Mouse (Mus musculus): ENCODE results near the gene Gm10118. TPM values are rescaled to one million over a fixed set of nuclear protein-coding genes. Genes with fewer than 3 reads are reported as not detected.

Gm10118 gene
- polyA plus RNA-seq, 1 experiment from 2014 or later = not detected

DNA sequence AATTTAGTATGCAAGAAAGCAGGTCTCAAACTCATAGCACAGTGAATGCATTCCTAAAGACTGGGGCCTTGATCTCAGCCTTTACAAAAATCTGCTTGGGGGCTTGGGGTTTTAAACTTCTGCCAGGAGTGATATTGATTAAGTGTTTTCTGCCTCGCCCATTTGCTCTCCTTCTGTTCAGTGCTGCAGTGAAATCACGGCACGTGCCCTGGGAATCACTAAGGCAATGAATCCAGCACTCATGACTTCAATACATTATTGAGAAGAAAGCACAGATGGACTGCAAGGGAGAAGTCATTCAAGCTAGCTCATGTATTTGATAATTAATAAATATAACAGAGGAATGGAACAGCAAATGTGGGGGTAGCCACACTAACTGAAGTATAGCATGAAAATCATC is 18.3 kb upstream of the Gm10118 start:
- Histone ChIP-seq H3K36me3 (ENCODE audit: insufficient read depth, low read length) (no peaks in the 10 kb centered on the region), H3K9ac (replicated peaks; ENCODE audit: low read depth) (no peak overlapping the region), H3K4me3 (ENCODE audit: low read depth, low read length) (no peak overlapping the region), H3K4me1 (ENCODE audit: insufficient read depth, low read depth, low read length) (no peaks in the 10 kb centered on the region), H3K27ac (ENCODE audit: low read length) (no peak overlapping the region), H3K4me2 (replicated peaks; ENCODE audit: low read depth, low read length) (no peak overlapping the region), H3K27me3 (replicated peaks; ENCODE audit: insufficient read depth, low read length) (no peaks in the 10 kb centered on the region), H3K9me3 (ENCODE audit: low read length) (no peaks in the 10 kb centered on the region)
- TF ChIP-seq CTCF (IDR thresholded peaks at IDR 0.05) = no peak
- no peak for TF ChIP-seq EP300 (IDR thresholded peaks at IDR 0.05)
- DNase-seq (ENCODE audit: low spot score) (no peak), ATAC-seq (no peak)
- WGBS = 56% methylated on average over 3 of the region's 3 CpGs

DNA sequence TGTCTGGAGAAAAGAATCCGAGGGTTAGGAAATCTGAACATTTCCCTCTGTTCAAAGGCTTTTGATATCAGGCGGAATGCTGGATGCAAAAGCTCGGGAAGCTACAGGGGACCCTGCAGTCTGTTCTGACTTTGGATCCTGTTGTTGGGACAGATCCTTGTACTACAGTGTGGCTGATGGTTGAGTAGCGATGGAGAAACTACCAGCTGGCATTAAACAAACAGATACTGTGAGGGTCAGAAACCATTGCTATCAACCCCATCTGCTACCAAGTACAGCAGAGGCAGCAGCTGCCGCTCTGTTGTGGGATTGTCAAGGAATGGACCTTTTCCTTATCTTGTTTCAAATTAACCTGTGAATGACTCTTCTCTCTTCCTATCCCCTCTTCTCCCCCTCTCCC is 6.7 kb upstream of the Gm10118 start:
- WGBS = 46% methylated on average over 5 of the region's 5 CpGs

DNA sequence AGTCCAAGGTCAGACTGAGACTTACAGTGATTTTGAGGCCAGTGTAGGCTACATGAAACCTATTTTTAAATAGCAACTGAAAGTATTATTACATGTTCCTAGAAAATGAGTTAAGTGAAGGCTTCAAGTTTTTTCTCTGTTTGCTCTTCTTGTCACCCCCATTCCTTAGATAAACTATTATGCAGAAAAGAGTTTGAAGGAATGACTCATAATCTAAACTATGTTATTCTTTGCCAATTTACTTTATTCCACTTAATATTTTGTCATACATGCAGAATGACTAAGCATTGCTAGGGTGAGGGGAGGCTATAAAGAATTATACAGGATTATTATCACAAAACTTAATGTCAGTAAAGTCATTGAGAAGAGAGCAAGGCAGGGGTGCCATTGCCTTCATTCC is 18.4 kb downstream of the Gm10118 start:
- no peaks in the 10 kb centered on the region for H3K4me1 ChIP-seq (ENCODE audit: insufficient read depth, low read depth, low read length)
- H3K27me3 ChIP-seq (replicated peaks; ENCODE audit: insufficient read depth, low read length) = no peaks in the 10 kb centered on the region
- no peak overlapping the region for H3K27ac ChIP-seq (ENCODE audit: low read length)
- no peaks in the 10 kb centered on the region for H3K36me3 ChIP-seq (ENCODE audit: insufficient read depth, low read length)
- TF ChIP-seq CTCF (IDR thresholded peaks at IDR 0.05) (no peak), EP300 (IDR thresholded peaks at IDR 0.05) (peak; percentile 86)
- no peak overlapping the region for H3K9ac ChIP-seq (replicated peaks; ENCODE audit: low read depth)
- H3K9me3 ChIP-seq (ENCODE audit: low read length) = no peaks in the 10 kb centered on the region
- DNase-seq (ENCODE audit: low spot score) = peak; percentile 68
- no peak overlapping the region for H3K4me3 ChIP-seq (ENCODE audit: low read depth, low read length)
- H3K4me2 ChIP-seq (replicated peaks; ENCODE audit: low read depth, low read length) = no peak overlapping the region
- peak; percentile 57 for ATAC-seq

More for the DNA sequence above, 6.7 kb upstream of the Gm10118 start:
- Histone ChIP-seq H3K27ac (ENCODE audit: low read length) (no peak overlapping the region), H3K9me3 (ENCODE audit: low read length) (no peaks in the 10 kb centered on the region), H3K4me1 (ENCODE audit: insufficient read depth, low read depth, low read length) (no peaks in the 10 kb centered on the region), H3K4me2 (replicated peaks; ENCODE audit: low read depth, low read length) (no peak overlapping the region), H3K27me3 (replicated peaks; ENCODE audit: insufficient read depth, low read length) (no peaks in the 10 kb centered on the region), H3K36me3 (ENCODE audit: insufficient read depth, low read length) (no peaks in the 10 kb centered on the region), H3K9ac (replicated peaks; ENCODE audit: low read depth) (no peak overlapping the region), H3K4me3 (ENCODE audit: low read depth, low read length) (no peak overlapping the region)
- no peak for DNase-seq (ENCODE audit: low spot score)
- TF ChIP-seq EP300 (IDR thresholded peaks at IDR 0.05) = no peak
- TF ChIP-seq CTCF (IDR thresholded peaks at IDR 0.05) = no peak
- no peak for ATAC-seq

DNA sequence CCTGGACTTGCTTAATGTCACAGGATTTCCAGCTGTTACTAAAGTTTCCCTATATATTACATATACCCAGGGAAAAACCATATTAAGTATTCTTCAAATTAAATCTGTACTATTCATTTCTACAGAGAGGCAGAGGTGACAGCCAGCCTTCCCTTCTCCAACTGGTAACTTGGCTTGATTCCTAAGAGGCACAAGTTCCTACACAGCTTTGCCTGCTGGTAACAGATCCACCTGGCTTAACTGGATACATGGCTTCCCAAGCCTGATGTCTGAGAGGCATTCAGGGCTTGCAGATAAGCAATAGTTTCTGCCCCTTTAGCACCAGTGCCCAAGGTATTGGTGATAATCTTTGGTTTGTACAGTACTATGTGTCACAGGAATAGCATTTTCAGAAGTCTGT is 27.3 kb downstream of the Gm10118 start:
- no peak overlapping the region for H3K9ac ChIP-seq (replicated peaks; ENCODE audit: low read depth)
- no peak overlapping the region for H3K4me2 ChIP-seq (replicated peaks; ENCODE audit: low read depth, low read length)
- no peak overlapping the region for H3K27ac ChIP-seq (ENCODE audit: low read length)
- no peaks in the 10 kb centered on the region for H3K9me3 ChIP-seq (ENCODE audit: low read length)
- H3K4me1 ChIP-seq (ENCODE audit: insufficient read depth, low read depth, low read length) = no peaks in the 10 kb centered on the region
- H3K36me3 ChIP-seq (ENCODE audit: insufficient read depth, low read length) = no peaks in the 10 kb centered on the region
- DNase-seq (ENCODE audit: low spot score) (no peak), ATAC-seq (no peak)
- H3K4me3 ChIP-seq (ENCODE audit: low read depth, low read length) = no peak overlapping the region
- no peaks in the 10 kb centered on the region for H3K27me3 ChIP-seq (replicated peaks; ENCODE audit: insufficient read depth, low read length)
- TF ChIP-seq EP300 (IDR thresholded peaks at IDR 0.05) (no peak), CTCF (IDR thresholded peaks at IDR 0.05) (no peak)

DNA sequence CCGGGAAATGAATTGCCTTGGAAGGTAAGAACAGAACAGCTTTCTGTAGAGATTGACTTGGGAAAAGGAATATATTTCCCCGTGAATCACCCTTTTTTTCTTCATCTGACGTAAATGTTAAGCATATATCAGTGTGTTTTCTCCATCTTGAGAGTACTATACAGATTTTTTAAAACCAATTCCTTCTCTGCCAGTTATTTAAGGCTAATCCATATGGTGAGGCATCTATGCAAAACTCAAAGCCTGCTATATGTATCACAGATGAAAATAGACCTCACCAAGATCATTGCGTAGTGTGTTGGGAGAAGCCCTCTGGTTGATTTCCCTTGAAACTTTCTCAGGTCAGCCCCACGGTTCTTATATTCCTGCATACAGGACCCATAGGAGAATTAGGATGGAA is 32.6 kb downstream of the Gm10118 start:
- Histone ChIP-seq H3K9ac (replicated peaks; ENCODE audit: low read depth) (no peak overlapping the region), H3K4me2 (replicated peaks; ENCODE audit: low read depth, low read length) (no peak overlapping the region), H3K4me3 (ENCODE audit: low read depth, low read length) (no peak overlapping the region), H3K27ac (ENCODE audit: low read length) (no peak overlapping the region), H3K9me3 (ENCODE audit: low read length) (no peaks in the 10 kb centered on the region), H3K27me3 (replicated peaks; ENCODE audit: insufficient read depth, low read length) (no peaks in the 10 kb centered on the region), H3K36me3 (ENCODE audit: insufficient read depth, low read length) (no peaks in the 10 kb centered on the region), H3K4me1 (ENCODE audit: insufficient read depth, low read depth, low read length) (no peaks in the 10 kb centered on the region)
- TF ChIP-seq CTCF (IDR thresholded peaks at IDR 0.05) = no peak
- no peak for TF ChIP-seq EP300 (IDR thresholded peaks at IDR 0.05)
- 87% methylated on average over 5 of the region's 5 CpGs for WGBS
- ATAC-seq (no peak), DNase-seq (ENCODE audit: low spot score) (no peak)

DNA sequence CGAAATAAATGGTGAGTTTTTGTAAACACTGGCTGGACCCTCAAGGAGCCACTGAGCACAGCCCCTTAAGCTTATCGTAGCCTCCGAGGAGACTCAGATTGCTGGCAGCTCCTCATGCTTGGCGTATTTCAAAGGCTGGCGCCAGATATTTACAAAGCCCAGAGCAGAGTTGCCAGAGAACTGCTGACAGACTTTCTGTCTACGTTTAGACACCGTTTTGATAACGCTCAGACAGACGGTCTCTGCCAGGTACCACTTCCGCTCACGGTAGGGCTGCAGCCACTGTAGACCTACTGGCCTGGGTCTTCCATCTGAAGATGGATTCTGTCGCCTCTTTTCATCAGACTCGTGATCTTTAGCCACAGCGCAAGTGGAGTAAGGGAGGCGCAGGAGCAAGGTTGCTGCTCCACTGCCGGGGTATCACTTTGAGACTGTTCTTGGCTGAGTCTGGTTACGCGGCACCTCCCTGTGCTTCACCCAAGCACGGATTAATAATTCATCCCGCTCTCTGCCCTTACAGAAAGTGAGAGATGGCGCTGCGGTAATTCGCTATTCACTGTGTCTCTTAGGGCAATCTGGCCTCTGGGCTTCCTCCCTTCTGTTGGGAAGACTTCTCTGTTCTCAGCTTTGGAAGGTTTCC is 40.7 kb downstream of the Gm10118 start:
- peak overlapping the region; percentile 25 for H3K4me3 ChIP-seq (ENCODE audit: low read depth, low read length)
- H3K27ac ChIP-seq (ENCODE audit: low read length) = no peak overlapping the region
- ATAC-seq = peak; percentile 25; the same call in 1 of the 2 replicates
- H3K4me2 ChIP-seq (replicated peaks; ENCODE audit: low read depth, low read length) = peak overlapping the region; percentile 52
- H3K27me3 ChIP-seq (replicated peaks; ENCODE audit: insufficient read depth, low read length) = no peaks in the 10 kb centered on the region
- no peaks in the 10 kb centered on the region for H3K9me3 ChIP-seq (ENCODE audit: low read length)
- WGBS = 44% methylated on average over 23 of the region's 23 CpGs
- H3K4me1 ChIP-seq (ENCODE audit: insufficient read depth, low read depth, low read length) = no peaks in the 10 kb centered on the region
- no peak overlapping the region for H3K9ac ChIP-seq (replicated peaks; ENCODE audit: low read depth)
- TF ChIP-seq CTCF (IDR thresholded peaks at IDR 0.05) = no peak
- no peak for TF ChIP-seq EP300 (IDR thresholded peaks at IDR 0.05)
- DNase-seq (ENCODE audit: low spot score) = peak; percentile 11
- no peaks in the 10 kb centered on the region for H3K36me3 ChIP-seq (ENCODE audit: insufficient read depth, low read length)

DNA sequence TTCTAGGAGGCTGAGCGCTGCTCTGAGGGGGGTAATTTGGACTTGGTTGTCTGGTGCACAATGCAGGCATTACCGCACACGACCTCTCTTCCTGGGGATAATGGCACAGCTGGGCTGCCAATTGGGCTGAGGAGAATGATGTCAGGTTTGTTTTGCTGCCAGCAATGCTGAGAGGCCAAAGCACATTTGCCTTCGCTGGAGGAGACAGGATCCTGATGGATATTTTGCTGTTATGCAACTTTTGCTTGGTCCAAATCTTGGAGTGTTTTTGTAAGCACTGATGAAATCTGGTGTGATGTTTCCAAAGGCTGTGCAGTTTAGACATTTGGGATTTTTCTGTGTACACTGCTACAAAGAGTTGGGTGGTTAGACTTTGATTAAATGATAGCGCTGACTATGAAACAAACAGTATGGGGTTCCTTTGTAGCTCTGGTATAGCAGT is 46.8 kb downstream of the Gm10118 start:
- H3K4me1 ChIP-seq (ENCODE audit: insufficient read depth, low read depth, low read length) = no peaks in the 10 kb centered on the region
- ATAC-seq (peak; percentile 85), DNase-seq (ENCODE audit: low spot score) (peak; percentile 77)
- H3K27me3 ChIP-seq (replicated peaks; ENCODE audit: insufficient read depth, low read length) = no peaks in the 10 kb centered on the region
- H3K9ac ChIP-seq (replicated peaks; ENCODE audit: low read depth) = no peak overlapping the region
- H3K4me2 ChIP-seq (replicated peaks; ENCODE audit: low read depth, low read length) = no peak overlapping the region
- H3K4me3 ChIP-seq (ENCODE audit: low read depth, low read length) = no peak overlapping the region
- H3K27ac ChIP-seq (ENCODE audit: low read length) = no peak overlapping the region
- TF ChIP-seq EP300 (IDR thresholded peaks at IDR 0.05) (0 out of 2 replicates have a peak, but pooled peaks have one; percentile 39), CTCF (IDR thresholded peaks at IDR 0.05) (no peak)
- 58% methylated on average over 5 of the region's 5 CpGs for WGBS
- no peaks in the 10 kb centered on the region for H3K36me3 ChIP-seq (ENCODE audit: insufficient read depth, low read length)
- H3K9me3 ChIP-seq (ENCODE audit: low read length) = no peaks in the 10 kb centered on the region

Other genes with a start within 250 kb of the Gm10118 start
- 0.11 and 0.14 TPM in 2 replicates for gene Lrrtm3, start 162.8 kb upstream of the Gm10118 start, polyA plus RNA-seq (2015; fragmentation: Nextera tagmentation; extraction: Ambion mirVana)

Data from lung, postnatal 0 days (tissue).